Mouse (Mus musculus): ENCODE results near the gene 4930519P11Rik.

The 4930519P11Rik gene

DNA sequence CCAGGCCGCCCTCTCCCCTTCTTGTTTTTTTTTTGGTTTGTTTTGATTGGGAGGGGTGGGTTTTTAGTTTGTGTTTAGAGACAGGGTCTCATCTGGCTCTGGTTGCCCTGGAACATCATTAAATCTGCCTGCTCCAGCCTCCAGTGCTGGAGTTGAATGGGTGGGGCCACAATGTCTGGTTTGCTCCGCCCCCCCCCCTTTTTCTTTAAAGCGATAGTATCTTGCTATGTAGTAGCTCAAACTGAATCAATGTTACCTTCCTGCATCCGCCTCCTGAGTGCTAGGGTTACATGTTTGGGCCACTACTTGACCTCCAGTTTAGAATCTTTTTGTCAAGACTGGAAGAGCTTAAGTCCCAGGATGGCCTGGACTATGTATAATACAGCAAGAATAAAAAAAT, 42.0 kb downstream of the 4930519P11Rik start:
- H3K4me1 ChIP-seq (replicated peaks; ENCODE audit: low read depth, low read length): peaks cover 71% of the 10 kb centered on the region
- no peak for TF ChIP-seq POU5F1 (IDR thresholded peaks at IDR 0.05; ENCODE audit: borderline replicate concordance, low read length)
- no peak for TF ChIP-seq CTCF (conservative IDR thresholded peaks at IDR 0.05; ENCODE audit: low read length)
- TF ChIP-seq NANOG (IDR thresholded peaks at IDR 0.05; ENCODE audit: borderline replicate concordance, low read length): no peak
- H3K9me3 ChIP-seq (ENCODE audit: low read length): no peaks in the 10 kb centered on the region
- H3K4me3 ChIP-seq (replicated peaks; ENCODE audit: low read length): peak overlapping the region; percentile 74; the same call in 1 of the 2 replicates
- no peaks in the 10 kb centered on the region for H3K27me3 ChIP-seq (ENCODE audit: insufficient read depth, low read length)
- H3K36me3 ChIP-seq (ENCODE audit: insufficient read depth, low read length): peaks cover 25% of the 10 kb centered on the region

- H3K27me3 ChIP-seq (ENCODE audit: insufficient read depth, low read length): no peaks in the 10 kb centered on the region
- peak overlapping the region; percentile 74 for H3K4me3 ChIP-seq (replicated peaks; ENCODE audit: low read length)
- H3K36me3 ChIP-seq (ENCODE audit: insufficient read depth, low read length): peaks cover 31% of the 10 kb centered on the region
- H3K4me1 ChIP-seq (replicated peaks; ENCODE audit: low read depth, low read length): peaks cover 72% of the 10 kb centered on the region
- no peaks in the 10 kb centered on the region for H3K9me3 ChIP-seq (ENCODE audit: low read length)
- TF ChIP-seq CTCF (conservative IDR thresholded peaks at IDR 0.05; ENCODE audit: low read length) (no peak), POU5F1 (IDR thresholded peaks at IDR 0.05; ENCODE audit: borderline replicate concordance, low read length) (no peak), NANOG (IDR thresholded peaks at IDR 0.05; ENCODE audit: borderline replicate concordance, low read length) (no peak)
These were observed 42.6 kb downstream of the 4930519P11Rik start for GRCm38 (mm10) chr2:154570666-154571065.

DNA sequence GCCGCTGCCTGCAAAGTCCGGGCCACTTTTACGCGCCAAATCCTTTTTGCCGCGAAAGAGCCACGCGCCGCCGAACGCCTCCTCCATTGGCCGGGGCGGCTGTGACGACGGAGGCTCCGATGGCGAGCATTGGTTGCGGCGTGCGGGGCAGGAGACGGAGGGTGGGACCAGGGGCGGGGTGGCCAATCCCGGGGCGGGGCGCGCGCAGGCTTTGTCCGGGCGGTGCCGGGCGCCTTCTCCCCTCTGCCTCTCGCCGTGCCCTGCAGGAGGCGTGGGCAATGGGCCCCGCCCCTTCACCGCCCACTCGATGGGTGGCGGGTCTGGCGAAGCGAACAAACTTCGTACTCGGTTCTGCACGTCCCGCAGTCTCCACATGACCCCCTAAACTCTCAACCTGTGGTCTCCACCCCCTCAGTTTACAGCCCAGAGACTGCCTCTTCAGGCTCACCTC, 43.4 kb downstream of the 4930519P11Rik start, which contains the start of gene E2f1:
Gene E2f1 (minus strand): TSS at position 57 of the 451 bp plus-strand sequence.
- H3K4me1 ChIP-seq (replicated peaks; ENCODE audit: low read depth, low read length): peaks cover 80% of the 10 kb centered on the region
- H3K4me3 ChIP-seq (replicated peaks; ENCODE audit: low read length): peak within 1 kb of the TSS; percentile 92
- H3K9me3 ChIP-seq (ENCODE audit: low read length): no peaks in the 10 kb centered on the region
- H3K36me3 ChIP-seq (ENCODE audit: insufficient read depth, low read length): peaks cover 39% of the 10 kb centered on the region
- no peak for TF ChIP-seq POU5F1 (IDR thresholded peaks at IDR 0.05; ENCODE audit: borderline replicate concordance, low read length)
- TF ChIP-seq CTCF (conservative IDR thresholded peaks at IDR 0.05; ENCODE audit: low read length): no peak
- TF ChIP-seq NANOG (IDR thresholded peaks at IDR 0.05; ENCODE audit: borderline replicate concordance, low read length): no peak
- H3K27me3 ChIP-seq (ENCODE audit: insufficient read depth, low read length): no peaks in the 10 kb centered on the region

DNA sequence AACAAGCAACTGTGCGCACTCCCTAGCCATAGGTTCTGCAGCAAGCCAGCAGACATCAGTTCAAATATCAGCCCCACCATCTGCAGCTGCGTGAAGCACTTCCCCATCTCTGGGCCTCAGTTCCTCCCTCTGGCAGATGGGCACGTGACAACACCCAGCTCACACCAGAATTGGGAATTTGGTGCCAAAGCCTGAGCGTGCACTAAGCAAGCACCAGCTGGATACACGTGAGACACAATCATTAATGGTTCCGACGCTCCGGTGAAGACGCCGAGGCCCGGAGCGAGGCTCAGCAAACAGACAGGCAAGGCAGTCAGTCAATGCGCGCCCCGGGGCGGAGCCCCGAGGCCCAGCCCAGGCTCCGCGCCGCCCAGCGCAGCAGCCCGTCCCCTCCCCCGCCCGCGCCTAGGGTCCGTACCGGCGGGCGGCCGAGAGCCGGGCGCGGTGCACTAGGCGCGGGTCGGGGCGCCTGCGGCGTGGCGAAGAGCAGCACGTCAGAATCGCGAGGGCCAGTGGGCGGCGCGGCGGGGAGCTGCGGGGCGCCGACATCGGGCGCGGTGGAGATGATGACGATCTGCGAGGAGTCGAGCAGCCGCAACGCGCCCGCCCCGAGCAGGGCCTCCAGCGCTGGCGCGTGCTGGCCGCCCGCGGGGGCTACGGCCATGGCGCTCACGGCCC, 44.0 kb downstream of the 4930519P11Rik start:
- peak overlapping the region; percentile 92 for H3K4me3 ChIP-seq (replicated peaks; ENCODE audit: low read length)
- peaks cover 84% of the 10 kb centered on the region for H3K4me1 ChIP-seq (replicated peaks; ENCODE audit: low read depth, low read length)
- H3K9me3 ChIP-seq (ENCODE audit: low read length): no peaks in the 10 kb centered on the region
- peaks cover 45% of the 10 kb centered on the region for H3K36me3 ChIP-seq (ENCODE audit: insufficient read depth, low read length)
- no peaks in the 10 kb centered on the region for H3K27me3 ChIP-seq (ENCODE audit: insufficient read depth, low read length)
- TF ChIP-seq POU5F1 (IDR thresholded peaks at IDR 0.05; ENCODE audit: borderline replicate concordance, low read length) (no peak), NANOG (IDR thresholded peaks at IDR 0.05; ENCODE audit: borderline replicate concordance, low read length) (no peak)

DNA sequence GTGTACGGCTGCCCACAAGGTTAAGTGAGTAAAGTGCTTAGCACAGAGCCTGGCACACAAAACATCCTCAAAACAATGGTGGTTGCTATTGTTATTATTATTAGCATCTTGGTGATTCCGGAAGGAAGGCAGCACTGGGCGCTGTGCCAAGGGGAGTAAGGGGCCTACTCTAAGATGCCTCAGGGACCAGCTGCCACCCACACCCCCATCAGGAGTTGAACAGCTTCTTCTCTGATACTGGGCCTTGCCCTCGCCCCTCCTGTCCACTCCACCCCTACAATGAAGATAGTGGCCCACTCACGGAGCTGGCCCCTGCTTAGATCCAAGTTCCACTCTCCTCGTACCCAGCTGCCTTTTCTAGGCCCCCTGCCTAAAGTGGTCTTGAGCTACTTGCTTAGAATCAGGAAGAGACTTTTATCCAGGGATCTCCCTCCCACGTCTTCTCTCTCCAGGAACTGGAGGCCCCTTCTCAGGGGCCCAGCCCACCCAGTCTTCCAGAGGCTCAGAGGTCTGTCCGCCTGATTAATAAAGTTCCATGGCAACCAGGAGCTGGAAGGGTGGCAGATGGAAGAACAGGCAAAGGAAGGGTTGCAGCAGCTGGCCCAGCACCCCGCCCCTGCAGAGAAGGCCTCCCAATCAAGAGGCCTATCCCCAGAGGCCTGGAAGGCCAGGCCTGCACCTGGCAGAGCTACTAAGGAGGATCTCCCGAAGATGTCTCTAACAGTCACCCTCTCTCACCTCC, 44.7 kb downstream of the 4930519P11Rik start:
- TF ChIP-seq NANOG (IDR thresholded peaks at IDR 0.05; ENCODE audit: borderline replicate concordance, low read length): no peak
- TF ChIP-seq CTCF (conservative IDR thresholded peaks at IDR 0.05; ENCODE audit: low read length): no peak
- TF ChIP-seq POU5F1 (IDR thresholded peaks at IDR 0.05; ENCODE audit: borderline replicate concordance, low read length): no peak
- Histone ChIP-seq H3K27me3 (ENCODE audit: insufficient read depth, low read length) (no peaks in the 10 kb centered on the region), H3K36me3 (ENCODE audit: insufficient read depth, low read length) (peaks cover 52% of the 10 kb centered on the region), H3K9me3 (ENCODE audit: low read length) (no peaks in the 10 kb centered on the region), H3K4me1 (replicated peaks; ENCODE audit: low read depth, low read length) (peaks cover 89% of the 10 kb centered on the region), H3K4me3 (replicated peaks; ENCODE audit: low read length) (peak overlapping the region; percentile 92)

DNA sequence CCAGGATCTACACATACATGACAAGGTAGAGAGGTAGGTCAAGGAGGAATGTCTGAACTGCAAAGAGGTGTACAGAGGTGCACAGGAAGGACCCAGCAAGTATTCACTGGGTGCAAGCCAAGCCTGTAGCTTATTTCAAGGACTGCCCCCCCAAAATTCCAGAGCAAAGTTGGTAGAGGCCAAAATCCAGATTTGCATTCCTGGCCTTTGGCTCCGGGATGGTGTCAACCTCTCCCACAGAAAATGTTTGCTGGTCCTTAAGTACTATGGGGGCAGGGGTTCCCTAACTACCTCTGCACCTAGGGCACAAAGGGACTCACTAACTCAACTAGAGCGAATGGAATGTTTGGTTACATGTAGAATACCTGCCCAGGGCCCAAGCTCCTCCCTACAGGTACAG, 45.5 kb downstream of the 4930519P11Rik start:
- TF ChIP-seq CTCF (conservative IDR thresholded peaks at IDR 0.05; ENCODE audit: low read length) (no peak), NANOG (IDR thresholded peaks at IDR 0.05; ENCODE audit: borderline replicate concordance, low read length) (no peak), POU5F1 (IDR thresholded peaks at IDR 0.05; ENCODE audit: borderline replicate concordance, low read length) (no peak)
- no peaks in the 10 kb centered on the region for H3K27me3 ChIP-seq (ENCODE audit: insufficient read depth, low read length)
- H3K9me3 ChIP-seq (ENCODE audit: low read length): no peaks in the 10 kb centered on the region
- peaks cover 88% of the 10 kb centered on the region for H3K4me1 ChIP-seq (replicated peaks; ENCODE audit: low read depth, low read length)
- peak overlapping the region; percentile 92 for H3K4me3 ChIP-seq (replicated peaks; ENCODE audit: low read length)
- H3K36me3 ChIP-seq (ENCODE audit: insufficient read depth, low read length): peaks cover 60% of the 10 kb centered on the region

GRCm38 (mm10) chr2:154566641-154567040, 46.6 kb downstream of the 4930519P11Rik start:
- Histone ChIP-seq H3K36me3 (ENCODE audit: insufficient read depth, low read length) (peaks cover 71% of the 10 kb centered on the region), H3K4me1 (replicated peaks; ENCODE audit: low read depth, low read length) (peaks cover 79% of the 10 kb centered on the region), H3K9me3 (ENCODE audit: low read length) (no peaks in the 10 kb centered on the region), H3K4me3 (replicated peaks; ENCODE audit: low read length) (no peak overlapping the region), H3K27me3 (ENCODE audit: insufficient read depth, low read length) (no peaks in the 10 kb centered on the region)
- no peak for TF ChIP-seq POU5F1 (IDR thresholded peaks at IDR 0.05; ENCODE audit: borderline replicate concordance, low read length)
- no peak for TF ChIP-seq NANOG (IDR thresholded peaks at IDR 0.05; ENCODE audit: borderline replicate concordance, low read length)
- TF ChIP-seq CTCF (conservative IDR thresholded peaks at IDR 0.05; ENCODE audit: low read length): no peak

DNA sequence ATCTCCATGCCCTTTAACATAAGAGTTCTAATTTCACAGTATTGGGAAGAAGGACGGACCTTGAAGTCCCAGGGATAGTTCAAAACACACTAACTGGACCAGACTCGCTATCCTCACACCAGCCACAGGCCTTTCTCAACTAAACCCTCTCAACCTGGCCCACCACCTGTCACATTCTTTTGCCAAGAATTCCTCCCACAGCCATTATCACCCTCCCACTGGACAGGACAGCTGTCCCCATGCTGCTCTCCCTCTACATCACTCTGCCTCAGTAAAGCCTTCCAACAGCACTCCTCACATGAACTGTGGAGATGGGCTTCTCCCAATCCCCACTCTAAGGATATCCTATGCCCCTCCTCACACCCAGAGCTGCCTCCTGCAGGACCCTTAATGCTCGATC, 47.7 kb downstream of the 4930519P11Rik start:
- Histone ChIP-seq H3K4me3 (replicated peaks; ENCODE audit: low read length) (no peak overlapping the region), H3K27me3 (ENCODE audit: insufficient read depth, low read length) (no peaks in the 10 kb centered on the region), H3K9me3 (ENCODE audit: low read length) (no peaks in the 10 kb centered on the region), H3K36me3 (ENCODE audit: insufficient read depth, low read length) (peaks cover 81% of the 10 kb centered on the region), H3K4me1 (replicated peaks; ENCODE audit: low read depth, low read length) (peaks cover 73% of the 10 kb centered on the region)
- TF ChIP-seq POU5F1 (IDR thresholded peaks at IDR 0.05; ENCODE audit: borderline replicate concordance, low read length) (no peak), NANOG (IDR thresholded peaks at IDR 0.05; ENCODE audit: borderline replicate concordance, low read length) (no peak), CTCF (conservative IDR thresholded peaks at IDR 0.05; ENCODE audit: low read length) (no peak)

Data from E14TG2a.4 (cell line).